Mouse (Mus musculus) layer of hippocampus, postnatal 25 days (tissue): ENCODE results near the gene Sdc4. TPM values are rescaled to one million over a fixed set of nuclear protein-coding genes. Genes with fewer than 3 reads are reported as not detected.

ENCODE experiments used
- DNase-seq, 2 experiments: peaks; one replicate each; pipeline ENCODE4 v3.0.0; 2022; ENCODE audit warnings: mixed read lengths in 2 of 2, low spot score in 1 of 2; ENCODE audit errors: extremely low spot score in 1 of 2
- total RNA-seq, 2 experiments: library from RNA; stranded (reverse); gene quantifications; 2 replicates each; pipeline ENCODE4 v1.2.3; 2021

The Sdc4 gene
- total RNA-seq, 2 experiments from 2014 or later: 101 to 146 TPM

- DNase-seq: no peak
Measured at GRCm38 (mm10) chr2:164433278-164433895, 10.3 kb downstream of the Sdc4 start.

- DNase-seq: no peak
Measured at GRCm38 (mm10) chr2:164432541-164433191, 11.0 kb downstream of the Sdc4 start.

GRCm38 (mm10) chr2:164431676-164432465 lies 11.8 kb downstream of the Sdc4 start:
- DNase-seq: no peak

- no peak for DNase-seq
Measured at GRCm38 (mm10) chr2:164430697-164431096, 13.0 kb downstream of the Sdc4 start.

- no peak for DNase-seq
Measured at GRCm38 (mm10) chr2:164429881-164430615, 13.6 kb downstream of the Sdc4 start.

- DNase-seq: no peak
Measured at GRCm38 (mm10) chr2:164428451-164428850, 15.2 kb downstream of the Sdc4 start.

- DNase-seq: no peak
Measured at GRCm38 (mm10) chr2:164426952-164427351, 16.7 kb downstream of the Sdc4 start.

- DNase-seq: no peak
Measured at GRCm38 (mm10) chr2:164426121-164426520, 17.6 kb downstream of the Sdc4 start.

GRCm38 (mm10) chr2:164425401-164425800 lies 18.3 kb downstream of the Sdc4 start:
- no peak for DNase-seq

GRCm38 (mm10) chr2:164424406-164424805 lies 19.3 kb downstream of the Sdc4 start:
- DNase-seq: no peak

GRCm38 (mm10) chr2:164423464-164423863 lies 20.2 kb downstream of the Sdc4 start:
- DNase-seq: no peak

- DNase-seq: no peak
Measured at GRCm38 (mm10) chr2:164422675-164423393, 20.9 kb downstream of the Sdc4 start.

GRCm38 (mm10) chr2:164421979-164422378 lies 21.7 kb downstream of the Sdc4 start:
- no peak for DNase-seq

- DNase-seq: no peak
Measured at GRCm38 (mm10) chr2:164421306-164421705, 22.4 kb downstream of the Sdc4 start.

GRCm38 (mm10) chr2:164419489-164419888 lies 24.2 kb downstream of the Sdc4 start:
- DNase-seq: no peak

GRCm38 (mm10) chr2:164418308-164418875 lies 25.3 kb downstream of the Sdc4 start:
- DNase-seq: no peak

GRCm38 (mm10) chr2:164417198-164417597 lies 26.5 kb downstream of the Sdc4 start:
- DNase-seq: peak in 1 of 2 experiments; percentile 62

GRCm38 (mm10) chr2:164414581-164414980 lies 29.1 kb downstream of the Sdc4 start:
- DNase-seq: no peak

GRCm38 (mm10) chr2:164414167-164414566 lies 29.5 kb downstream of the Sdc4 start:
- no peak for DNase-seq

GRCm38 (mm10) chr2:164407708-164408107 lies 36.0 kb downstream of the Sdc4 start:
- peak; percentile 63 to 77 for DNase-seq
